Mouse (Mus musculus) kidney, embryonic 14.5 days (tissue): ENCODE data around the gene Nrxn1. TPM values are rescaled to one million over a fixed set of nuclear protein-coding genes. Genes with fewer than 3 reads are reported as not detected.
A peak's percentile ranks its signal among the peaks of the same experiment; 100 is the strongest.

Experiments
- ATAC-seq: fragments of 200-750 bp; cut with Nextera tagmentation; 2 replicates; pipeline ENCODE4 v1.8.0; 2017; ENCODE audit warnings: moderate number of reproducible peaks, mild to moderate bottlenecking, moderate TSS enrichment, moderate library complexity; ENCODE audit not compliant: low FRiP score, low TSS enrichment
- H3K27ac ChIP-seq: fragments of 300-500 bp; sonication (generic); 2 replicates; pipeline ENCODE4 v1.5.1; 2014; ENCODE audit warnings: low read depth, mild to moderate bottlenecking, low read length, moderate library complexity, mixed read lengths
- H3K27me3 ChIP-seq: fragments of 300-500 bp; sonication (generic); 2 replicates; pipeline ENCODE4 v1.6.1; 2014; ENCODE audit warnings: mild to moderate bottlenecking, low read length; ENCODE audit not compliant: control insufficient read depth, insufficient read depth
- H3K36me3 ChIP-seq: fragments of 300-500 bp; sonication (generic); 2 replicates; pipeline ENCODE4 v1.6.1; 2014; ENCODE audit warnings: low read length, mixed read lengths; ENCODE audit not compliant: control insufficient read depth, insufficient read depth
- H3K4me1 ChIP-seq: fragments of 300-500 bp; sonication (generic); 2 replicates; pipeline ENCODE4 v1.6.1; 2014; ENCODE audit warnings: low read length, mixed read lengths; ENCODE audit not compliant: control insufficient read depth, insufficient read depth
- H3K4me2 ChIP-seq: fragments of 300-500 bp; sonication (generic); replicated peaks from 2 replicates; pipeline ENCODE4 v1.6.1; 2014; ENCODE audit warnings: low read depth, mild to moderate bottlenecking, low read length
- H3K4me3 ChIP-seq: fragments of 300-500 bp; sonication (generic); 2 replicates; pipeline ENCODE4 v1.5.1; 2014; ENCODE audit warnings: mild to moderate bottlenecking, low read length
- H3K9ac ChIP-seq: fragments of 300-500 bp; sonication (generic); 2 replicates; pipeline ENCODE4 v1.6.1; 2014; ENCODE audit warnings: low read depth, mild to moderate bottlenecking, low read length, moderate library complexity
- H3K9me3 ChIP-seq: fragments of 300-500 bp; sonication (generic); 2 replicates; pipeline ENCODE4 v1.6.1; 2016; ENCODE audit warnings: low read length; ENCODE audit not compliant: control insufficient read depth
- WGBS: fragments of 180-500 bp; shearing (Covaris S2); extraction: QIAGEN DNeasy Blood & Tissue Kit; methylation state at CpG from one replicate; pipeline ENCODE4 v1.1.7; 2014; 5-methylcytosine and 5-hydroxymethylcytosine counted together
- polyA plus RNA-seq: library from polyadenylated mRNA; unstranded; fragments of >200 nt; fragmentation: Nextera tagmentation; extraction: Ambion mirVana; gene quantifications from 2 replicates; pipeline ENCODE4 v1.2.1, GENCODE M21; 2014

Nrxn1 gene
- polyA plus RNA-seq, 1 experiment from 2014 or later: 10.1 TPM

GRCm38 (mm10) chr17:90362169-90362568, 730.7 kb downstream of the Nrxn1 start:
- no peak overlapping the region for H3K27ac ChIP-seq
- no peak overlapping the region for H3K4me3 ChIP-seq
- H3K36me3 ChIP-seq: no peaks in the 10 kb centered on the region
- no peaks in the 10 kb centered on the region for H3K9me3 ChIP-seq
- WGBS: 93% methylated on average over 4 of the region's 4 CpGs
- no peaks in the 10 kb centered on the region for H3K4me1 ChIP-seq
- no peak overlapping the region for H3K4me2 ChIP-seq
- H3K27me3 ChIP-seq: no peaks in the 10 kb centered on the region
- H3K9ac ChIP-seq: no peak overlapping the region
- no peak for ATAC-seq

GRCm38 (mm10) chr17:90349385-90350095, 743.3 kb downstream of the Nrxn1 start:
- H3K9ac ChIP-seq: no peak overlapping the region
- WGBS: 44% methylated on average over 5 of the region's 5 CpGs
- no peak overlapping the region for H3K4me3 ChIP-seq
- no peaks in the 10 kb centered on the region for H3K4me1 ChIP-seq
- H3K4me2 ChIP-seq: no peak overlapping the region
- no peaks in the 10 kb centered on the region for H3K9me3 ChIP-seq
- no peaks in the 10 kb centered on the region for H3K27me3 ChIP-seq
- H3K27ac ChIP-seq: no peak overlapping the region
- H3K36me3 ChIP-seq: no peaks in the 10 kb centered on the region
- ATAC-seq: no peak

- Histone ChIP-seq H3K27me3 (no peaks in the 10 kb centered on the region), H3K36me3 (no peaks in the 10 kb centered on the region), H3K4me2 (no peak overlapping the region), H3K9ac (no peak overlapping the region), H3K4me3 (no peak overlapping the region), H3K9me3 (no peaks in the 10 kb centered on the region), H3K4me1 (no peaks in the 10 kb centered on the region), H3K27ac (no peak overlapping the region)
- no peak for ATAC-seq
- whole genome bisulfite sequencing: 80% methylated on average over 3 of the region's 3 CpGs
These were observed 746.0 kb downstream of the Nrxn1 start for GRCm38 (mm10) chr17:90346735-90347475.

GRCm38 (mm10) chr17:90333445-90333844, 759.4 kb downstream of the Nrxn1 start:
- Histone ChIP-seq H3K9ac (no peak overlapping the region), H3K27ac (no peak overlapping the region), H3K27me3 (no peaks in the 10 kb centered on the region), H3K4me2 (no peak overlapping the region), H3K4me3 (no peak overlapping the region), H3K4me1 (no peaks in the 10 kb centered on the region), H3K9me3 (no peaks in the 10 kb centered on the region), H3K36me3 (no peaks in the 10 kb centered on the region)
- 83% methylated on average over 1 of the region's 1 CpGs for WGBS
- ATAC-seq: no peak

GRCm38 (mm10) chr17:90323674-90324073, 769.2 kb downstream of the Nrxn1 start:
- no peak for ATAC-seq
- Histone ChIP-seq H3K36me3 (no peaks in the 10 kb centered on the region), H3K4me1 (no peaks in the 10 kb centered on the region), H3K9me3 (no peaks in the 10 kb centered on the region), H3K27ac (no peak overlapping the region), H3K9ac (no peak overlapping the region), H3K27me3 (no peaks in the 10 kb centered on the region), H3K4me3 (no peak overlapping the region), H3K4me2 (no peak overlapping the region)
- 86% methylated on average over 6 of the region's 6 CpGs for WGBS

GRCm38 (mm10) chr17:90272225-90272624, 820.6 kb downstream of the Nrxn1 start:
- WGBS: 65% methylated on average over 4 of the region's 4 CpGs

GRCm38 (mm10) chr17:90271165-90271564, 821.7 kb downstream of the Nrxn1 start:
- H3K9ac ChIP-seq: no peak overlapping the region
- no peak for ATAC-seq
- H3K27ac ChIP-seq: no peak overlapping the region
- no peaks in the 10 kb centered on the region for H3K36me3 ChIP-seq
- WGBS: 24% methylated on average over 4 of the region's 4 CpGs
- no peaks in the 10 kb centered on the region for H3K27me3 ChIP-seq
- H3K9me3 ChIP-seq: no peaks in the 10 kb centered on the region
- no peak overlapping the region for H3K4me2 ChIP-seq
- H3K4me3 ChIP-seq: no peak overlapping the region
- H3K4me1 ChIP-seq: no peaks in the 10 kb centered on the region

More at GRCm38 (mm10) chr17:90272225-90272624, 820.6 kb downstream of the Nrxn1 start:
- H3K27me3 ChIP-seq: no peaks in the 10 kb centered on the region
- no peak overlapping the region for H3K4me2 ChIP-seq
- no peak overlapping the region for H3K27ac ChIP-seq
- ATAC-seq: no peak
- H3K4me3 ChIP-seq: no peak overlapping the region
- H3K9ac ChIP-seq: no peak overlapping the region
- no peaks in the 10 kb centered on the region for H3K9me3 ChIP-seq
- no peaks in the 10 kb centered on the region for H3K4me1 ChIP-seq
- H3K36me3 ChIP-seq: no peaks in the 10 kb centered on the region

- WGBS: 80% methylated on average over 2 of the region's 2 CpGs
- Histone ChIP-seq H3K9me3 (no peaks in the 10 kb centered on the region), H3K27me3 (no peaks in the 10 kb centered on the region), H3K27ac (no peak overlapping the region), H3K4me1 (no peaks in the 10 kb centered on the region), H3K9ac (no peak overlapping the region), H3K4me3 (no peak overlapping the region), H3K36me3 (no peaks in the 10 kb centered on the region), H3K4me2 (no peak overlapping the region)
- no peak for ATAC-seq
These were observed 823.7 kb downstream of the Nrxn1 start for GRCm38 (mm10) chr17:90269143-90269542.

GRCm38 (mm10) chr17:90253451-90254131, 839.3 kb downstream of the Nrxn1 start:
- 38% methylated on average over 5 of the region's 5 CpGs for WGBS
- peak; percentile 83; the same call in 1 of the 2 replicates for ATAC-seq
- no peaks in the 10 kb centered on the region for H3K36me3 ChIP-seq
- H3K4me2 ChIP-seq: no peak overlapping the region
- no peak overlapping the region; the same call in 1 of the 2 replicates for H3K27ac ChIP-seq
- no peaks in the 10 kb centered on the region for H3K9me3 ChIP-seq
- H3K27me3 ChIP-seq: no peaks in the 10 kb centered on the region
- H3K4me1 ChIP-seq: no peaks in the 10 kb centered on the region
- no peak overlapping the region for H3K9ac ChIP-seq
- H3K4me3 ChIP-seq: no peak overlapping the region
